In the genomic region with DNA sequence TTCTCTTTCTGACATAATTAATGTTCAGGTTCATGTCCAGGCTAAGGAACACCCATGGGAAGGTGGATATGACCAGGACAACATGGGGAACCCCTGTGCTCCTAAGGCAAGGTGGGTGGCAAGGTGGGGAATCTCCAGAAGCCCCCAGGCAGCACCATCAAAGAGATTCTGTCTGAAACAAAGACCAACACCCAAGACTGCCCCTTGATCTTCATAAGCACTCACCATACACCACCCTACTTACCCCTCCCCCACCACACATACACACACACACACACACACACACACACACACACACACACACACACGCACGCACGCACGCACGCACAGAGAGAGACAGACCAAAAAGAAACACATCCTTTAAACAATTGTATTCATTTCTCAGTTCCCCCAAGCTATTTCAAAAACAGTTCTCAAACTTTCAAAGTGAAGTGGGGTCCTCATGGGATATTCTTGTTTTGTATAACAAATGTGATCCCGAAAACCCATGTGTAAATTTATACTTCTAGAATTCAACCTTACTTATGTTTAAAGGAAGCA, we compare ENCODE assay signal across 24 mouse cellular contexts. TPM values are rescaled to one million over a fixed set of nuclear protein-coding genes. Genes with fewer than 3 reads are reported as not detected.
A peak's percentile ranks its signal among the peaks of the same experiment; 100 is the strongest.
DNase-seq lines count a peak whose midpoint lies in the region; ATAC-seq and TF ChIP-seq lines count a peak whose summit lies in the region.
"Had no signal": no experiment of that assay in that cellular context is flagged by ENCODE, and none has a peak within 500 bp of the region (broad histone marks: within the 10 kb centered on the region; RNA-seq: fewer than 3 reads in every experiment).

No protein-coding gene starts in this region.

- no peak overlapping the region for H3K4me3 ChIP-seq in liver, adult 2 months (ENCODE audit: insufficient read depth, low read depth, low read length)
- H3K4me3 ChIP-seq in liver, embryonic 12.5 days: no peak overlapping the region
- H3K4me3 ChIP-seq in midbrain, embryonic 11.5 days (ENCODE audit: low read depth, low read length): no peak overlapping the region
- no peak overlapping the region for H3K4me3 ChIP-seq in midbrain, embryonic 13.5 days (replicated peaks)
- no peak overlapping the region for H3K4me3 ChIP-seq in stomach, postnatal 0 days (ENCODE audit: low read depth, low read length)
- H3K4me3 ChIP-seq: embryonic facial prominence, embryonic 10.5 days; embryonic facial prominence, embryonic 13.5 days; erythroblast, embryonic 14.5 days; forebrain, embryonic 12.5 days; forebrain, embryonic 15.5 days; hindbrain, embryonic 12.5 days; hindbrain, embryonic 15.5 days had no signal

- no peak overlapping the region; the same call in 1 of the 2 replicates for H3K9ac ChIP-seq in liver, adult 2 months (ENCODE audit: low read depth, low read length)
- H3K9ac ChIP-seq in liver, embryonic 12.5 days: no peak overlapping the region
- no peak overlapping the region for H3K9ac ChIP-seq in midbrain, embryonic 11.5 days (ENCODE audit: low read length)
- H3K9ac ChIP-seq in midbrain, embryonic 13.5 days (replicated peaks): no peak overlapping the region
- H3K9ac ChIP-seq in stomach, postnatal 0 days (ENCODE audit: low read length): no peak overlapping the region
- H3K9ac ChIP-seq: embryonic facial prominence, embryonic 13.5 days; forebrain, embryonic 12.5 days; forebrain, embryonic 15.5 days; hindbrain, embryonic 12.5 days; hindbrain, embryonic 15.5 days had no signal

- no peak overlapping the region for H3K4me2 ChIP-seq in liver, embryonic 12.5 days
- H3K4me2 ChIP-seq in midbrain, embryonic 11.5 days: no peak overlapping the region
- H3K4me2 ChIP-seq in midbrain, embryonic 13.5 days (replicated peaks): no peak overlapping the region
- no peak overlapping the region for H3K4me2 ChIP-seq in stomach, postnatal 0 days (replicated peaks; ENCODE audit: low read depth)
- H3K4me2 ChIP-seq: embryonic facial prominence, embryonic 13.5 days; forebrain, embryonic 12.5 days; forebrain, embryonic 15.5 days; heart, embryonic 11.5 days; hindbrain, embryonic 12.5 days; hindbrain, embryonic 15.5 days had no signal

- peaks cover 23% of the 10 kb centered on the region for H3K79me2 ChIP-seq in liver, adult 2 months (ENCODE audit: control insufficient read depth, insufficient read depth, low read length)

- no peak for TF ChIP-seq POLR2A in liver, adult 2 months (IDR thresholded peaks at IDR 0.05; ENCODE audit: extremely low read depth, insufficient read depth, low read length)

- no peaks in the 10 kb centered on the region for H3K27me3 ChIP-seq in liver, adult 2 months (ENCODE audit: control insufficient read depth, insufficient read depth, low read length)
- no peaks in the 10 kb centered on the region for H3K27me3 ChIP-seq in liver, embryonic 12.5 days (replicated peaks)
- no peaks in the 10 kb centered on the region for H3K27me3 ChIP-seq in midbrain, embryonic 11.5 days (ENCODE audit: control insufficient read depth, insufficient read depth, low read length)
- no peaks in the 10 kb centered on the region for H3K27me3 ChIP-seq in midbrain, embryonic 13.5 days
- no peaks in the 10 kb centered on the region for H3K27me3 ChIP-seq in stomach, postnatal 0 days (ENCODE audit: control insufficient read depth, insufficient read depth, low read length)
- H3K27me3 ChIP-seq: embryonic facial prominence, embryonic 13.5 days; forebrain, embryonic 12.5 days; forebrain, embryonic 15.5 days; hindbrain, embryonic 12.5 days; hindbrain, embryonic 15.5 days had no signal

- peak overlapping the region; percentile 78 for H3K27ac ChIP-seq in liver, adult 2 months (replicated peaks; ENCODE audit: insufficient read depth, low read depth, low read length)
- no peak overlapping the region for H3K27ac ChIP-seq in liver, embryonic 12.5 days
- H3K27ac ChIP-seq in midbrain, embryonic 11.5 days (ENCODE audit: low read depth, low read length): no peak overlapping the region
- no peak overlapping the region for H3K27ac ChIP-seq in midbrain, embryonic 13.5 days
- H3K27ac ChIP-seq in stomach, postnatal 0 days (replicated peaks): 0 out of 2 replicates have a peak overlapping the region, but pooled peaks have one; percentile 26
- H3K27ac ChIP-seq: embryonic facial prominence, embryonic 10.5 days; embryonic facial prominence, embryonic 13.5 days; forebrain, embryonic 12.5 days; forebrain, embryonic 15.5 days; hindbrain, embryonic 12.5 days; hindbrain, embryonic 15.5 days had no signal

- no peak for DNase-seq in liver, adult 2 months (ENCODE audit: extremely low read depth, low read depth, low spot score)
- peak; percentile 21 for DNase-seq in midbrain, embryonic 11.5 days (ENCODE audit: low spot score, missing footprints)
- no peak for DNase-seq in stomach, postnatal 0 days (ENCODE audit: low spot score)
- no peak for DNase-seq in natural killer cell, adult 2 months (ENCODE audit: low spot score in 2 of 2)
- DNase-seq: adrenal gland, adult 8-10 months; adrenal gland, postnatal 25 days; cerebellum, adult 11-12 months; cerebellum, adult 8-10 months; cerebellum, postnatal 10 days; cerebellum, postnatal 36 days; embryo, embryonic 11 days; gastrocnemius, postnatal 14 days had no signal

- WGBS in liver, adult 2 months: 78% methylated on average over 6 of the region's 6 CpGs
- 73% methylated on average over 6 of the region's 6 CpGs for WGBS in liver, embryonic 12.5 days (ENCODE audit: insufficient replicate concordance)
- WGBS in midbrain, embryonic 11.5 days: 93% methylated on average over 6 of the region's 6 CpGs
- 94% methylated on average over 6 of the region's 6 CpGs for WGBS in midbrain, embryonic 13.5 days
- 67% methylated on average over 6 of the region's 6 CpGs for WGBS in stomach, postnatal 0 days

- no peak for ATAC-seq in liver, embryonic 12.5 days
- no peak for ATAC-seq in midbrain, embryonic 11.5 days (ENCODE audit: low FRiP score)
- ATAC-seq in midbrain, embryonic 13.5 days: no peak
- ATAC-seq in stomach, postnatal 0 days (ENCODE audit: low FRiP score, low TSS enrichment): no peak
- ATAC-seq: activated CD4-positive, CD25-positive, alpha-beta regulatory T cell, adult 4 months; CD4-positive, CD25-positive, alpha-beta regulatory T cell, adult 4 months; forebrain, embryonic 15.5 days had no signal

- H3K9me3 ChIP-seq in liver, embryonic 12.5 days (replicated peaks): no peaks in the 10 kb centered on the region
- H3K9me3 ChIP-seq in midbrain, embryonic 11.5 days (ENCODE audit: control insufficient read depth, low read length): no peaks in the 10 kb centered on the region
- no peaks in the 10 kb centered on the region for H3K9me3 ChIP-seq in midbrain, embryonic 13.5 days
- H3K9me3 ChIP-seq in stomach, postnatal 0 days (ENCODE audit: control insufficient read depth, low read length): no peaks in the 10 kb centered on the region
- H3K9me3 ChIP-seq: embryonic facial prominence, embryonic 10.5 days; embryonic facial prominence, embryonic 13.5 days; forebrain, embryonic 12.5 days; forebrain, embryonic 15.5 days; hindbrain, embryonic 12.5 days; hindbrain, embryonic 15.5 days had no signal

- TF ChIP-seq CTCF in liver, adult 2 months (IDR thresholded peaks at IDR 0.05; ENCODE audit: low read depth, low read length): no peak
- TF ChIP-seq CTCF in stomach, postnatal 0 days (IDR thresholded peaks at IDR 0.05; ENCODE audit: low read depth): no peak

- no peak for TF ChIP-seq EP300 in stomach, postnatal 0 days (optimal IDR thresholded peaks at IDR 0.05)

- no peaks in the 10 kb centered on the region for H3K36me3 ChIP-seq in liver, adult 2 months (ENCODE audit: control insufficient read depth, insufficient read depth, low read length)
- H3K36me3 ChIP-seq in liver, embryonic 12.5 days: no peaks in the 10 kb centered on the region
- H3K36me3 ChIP-seq in midbrain, embryonic 11.5 days (ENCODE audit: control insufficient read depth, insufficient read depth, low read length): no peaks in the 10 kb centered on the region
- no peaks in the 10 kb centered on the region for H3K36me3 ChIP-seq in midbrain, embryonic 13.5 days
- H3K36me3 ChIP-seq in stomach, postnatal 0 days (ENCODE audit: control insufficient read depth, insufficient read depth, low read length): 0 out of 2 replicates have a peak, but pooled peaks cover 2% of the 10 kb centered on the region
- H3K36me3 ChIP-seq: embryonic facial prominence, embryonic 10.5 days; embryonic facial prominence, embryonic 13.5 days; forebrain, embryonic 12.5 days; forebrain, embryonic 15.5 days; hindbrain, embryonic 12.5 days; hindbrain, embryonic 15.5 days had no signal

- peaks cover 19% of the 10 kb centered on the region for H3K4me1 ChIP-seq in liver, adult 2 months (ENCODE audit: control insufficient read depth, insufficient read depth, low read length)
- peaks cover 49% of the 10 kb centered on the region for H3K4me1 ChIP-seq in liver, embryonic 12.5 days
- no peaks in the 10 kb centered on the region for H3K4me1 ChIP-seq in midbrain, embryonic 11.5 days (ENCODE audit: control insufficient read depth, insufficient read depth, low read length)
- H3K4me1 ChIP-seq in midbrain, embryonic 13.5 days (replicated peaks): no peaks in the 10 kb centered on the region
- no peaks in the 10 kb centered on the region for H3K4me1 ChIP-seq in stomach, postnatal 0 days (replicated peaks; ENCODE audit: control insufficient read depth, insufficient read depth)
- H3K4me1 ChIP-seq: forebrain, embryonic 12.5 days; forebrain, embryonic 15.5 days; hindbrain, embryonic 15.5 days had no signal

RNA-seq across cellular contexts. Expression of a gene that starts 14.2 kb away (rescaled TPM):
- 23.0 and 24.5 TPM in 2 replicates for total RNA-seq in liver, adult 2 months (2014; rRNA removed)
- 10.0 and 15.0 TPM in 2 replicates for polyA plus RNA-seq in liver, adult 2 months (2012; rRNA removed)
- 1.1 and 1.6 TPM in 2 replicates for polyA plus RNA-seq in liver, embryonic 12.5 days (2016; fragmentation: Nextera tagmentation; extraction: Ambion mirVana)
- polyA plus RNA-seq in midbrain, embryonic 11.5 days (2014; fragmentation: Nextera tagmentation; extraction: Ambion mirVana): 1.2 and 1.3 TPM in 2 replicates
- 2.4 and 2.8 TPM in 2 replicates for polyA plus RNA-seq in midbrain, embryonic 13.5 days (2015; fragmentation: Nextera tagmentation; extraction: Ambion mirVana)
- 1.2 and 1.3 TPM in 2 replicates for polyA plus RNA-seq in stomach, postnatal 0 days (2015; fragmentation: Nextera tagmentation; extraction: Ambion mirVana)
- polyA plus RNA-seq: erythroblast, embryonic 14.5 days had no signal

Comparison
In these comparisons a context has a peak if more than half of its experiments do, and no peak if none do; other contexts are left out.
1. H3K27ac ChIP-seq: peak in liver, adult 2 months (single experiment) and stomach, postnatal 0 days (single experiment); none in liver, embryonic 12.5 days (single experiment), midbrain, embryonic 11.5 days (single experiment) and midbrain, embryonic 13.5 days (single experiment).